Mouse (Mus musculus): ENCODE measurements at regions not wholly inside any gene's neighbourhood (a gene's known extent, or its start where the extent isn't known, plus 50 kb on each side); places are given as distances from the start of the nearest gene placed in this dataset.
A peak's percentile ranks its signal among the peaks of the same experiment; 100 is the strongest.

DNA sequence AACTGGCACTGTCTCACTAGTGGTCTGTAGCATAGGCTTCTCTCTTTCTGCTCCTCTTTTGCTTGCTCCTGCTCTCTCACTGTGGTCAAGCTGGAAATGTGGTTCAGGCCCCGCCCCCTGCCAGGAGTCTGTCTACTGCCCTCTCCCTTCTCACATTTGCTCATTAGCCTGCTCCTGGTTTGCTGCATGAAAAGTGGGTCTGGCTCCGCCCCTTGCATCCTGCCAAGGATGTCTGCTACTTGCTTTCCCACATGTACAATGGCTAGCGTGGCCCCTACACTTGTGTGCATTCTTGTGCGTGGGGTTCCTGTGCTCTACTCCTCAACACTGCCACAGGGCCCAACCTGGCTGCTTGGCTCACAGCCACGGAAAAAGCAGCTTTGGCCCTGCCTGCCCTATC is 326.7 kb upstream of the Chrm3 start:
- WGBS: 77% methylated on average over 5 of the region's 5 CpGs
- no peak for ATAC-seq (ENCODE audit: insufficient read depth, low FRiP score, low TSS enrichment)

GRCm38 (mm10) chr13:10654086-10654422 is 293.4 kb upstream of the Chrm3 start:
- Histone ChIP-seq H3K9me3 (ENCODE audit: control insufficient read depth, low read length) (no peaks in the 10 kb centered on the region), H3K4me3 (ENCODE audit: low read depth, low read length) (no peak overlapping the region), H3K9ac (ENCODE audit: low read length) (no peak overlapping the region), H3K36me3 (ENCODE audit: control insufficient read depth, insufficient read depth, low read length) (no peaks in the 10 kb centered on the region), H3K27me3 (ENCODE audit: control insufficient read depth, insufficient read depth, low read length) (no peaks in the 10 kb centered on the region), H3K4me1 (ENCODE audit: control insufficient read depth, insufficient read depth, low read length) (no peaks in the 10 kb centered on the region), H3K4me2 (ENCODE audit: low read depth) (no peak overlapping the region), H3K27ac (ENCODE audit: low read depth, low read length) (no peak overlapping the region)
- DNase-seq (ENCODE audit: low spot score) (no peak), ATAC-seq (ENCODE audit: insufficient read depth, low FRiP score, low TSS enrichment) (no peak)
- WGBS: 78% methylated on average over 2 of the region's 2 CpGs

More for the DNA sequence above, 326.7 kb upstream of the Chrm3 start:
- DNase-seq (ENCODE audit: low spot score): no peak
- no peaks in the 10 kb centered on the region for H3K27me3 ChIP-seq (ENCODE audit: control insufficient read depth, insufficient read depth, low read length)
- H3K36me3 ChIP-seq (ENCODE audit: control insufficient read depth, insufficient read depth, low read length): no peaks in the 10 kb centered on the region
- no peak overlapping the region for H3K4me2 ChIP-seq (ENCODE audit: low read depth)
- no peak overlapping the region for H3K9ac ChIP-seq (ENCODE audit: low read length)
- H3K4me1 ChIP-seq (ENCODE audit: control insufficient read depth, insufficient read depth, low read length): no peaks in the 10 kb centered on the region
- no peak overlapping the region for H3K27ac ChIP-seq (ENCODE audit: low read depth, low read length)
- H3K4me3 ChIP-seq (ENCODE audit: low read depth, low read length): no peak overlapping the region
- H3K9me3 ChIP-seq (ENCODE audit: control insufficient read depth, low read length): no peaks in the 10 kb centered on the region

GRCm38 (mm10) chr13:10653376-10654085 is 292.9 kb upstream of the Chrm3 start:
- ATAC-seq (ENCODE audit: insufficient read depth, low FRiP score, low TSS enrichment) (no peak), DNase-seq (ENCODE audit: low spot score) (no peak)
- Histone ChIP-seq H3K4me2 (ENCODE audit: low read depth) (no peak overlapping the region), H3K4me3 (ENCODE audit: low read depth, low read length) (no peak overlapping the region), H3K4me1 (ENCODE audit: control insufficient read depth, insufficient read depth, low read length) (no peaks in the 10 kb centered on the region), H3K36me3 (ENCODE audit: control insufficient read depth, insufficient read depth, low read length) (no peaks in the 10 kb centered on the region), H3K9ac (ENCODE audit: low read length) (no peak overlapping the region), H3K27me3 (ENCODE audit: control insufficient read depth, insufficient read depth, low read length) (no peaks in the 10 kb centered on the region), H3K9me3 (ENCODE audit: control insufficient read depth, low read length) (no peaks in the 10 kb centered on the region), H3K27ac (ENCODE audit: low read depth, low read length) (no peak overlapping the region)
- WGBS: 78% methylated on average over 9 of the region's 9 CpGs

DNA sequence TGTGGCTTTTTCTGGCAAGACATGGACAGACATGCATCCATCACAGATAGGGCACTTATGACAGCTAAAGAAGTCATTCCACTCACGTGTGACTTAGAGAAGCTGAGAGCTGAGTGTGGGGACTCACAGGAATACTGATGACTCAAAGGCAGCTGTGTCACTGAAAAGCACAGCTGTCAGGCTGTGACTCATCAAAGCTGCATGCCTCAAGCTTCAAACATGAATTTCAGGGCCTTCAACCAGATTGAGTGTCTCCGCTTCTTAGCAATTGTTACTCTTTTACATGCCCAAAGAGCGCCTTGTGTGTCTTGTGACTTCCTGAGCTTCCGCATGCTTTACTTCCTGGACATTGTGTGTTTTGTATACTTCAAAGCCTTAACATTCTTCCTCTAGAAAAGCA is 276.2 kb upstream of the Chrm3 start:
- H3K36me3 ChIP-seq (ENCODE audit: control insufficient read depth, insufficient read depth, low read length): no peaks in the 10 kb centered on the region
- DNase-seq (ENCODE audit: low spot score): peak; percentile 11
- no peaks in the 10 kb centered on the region for H3K9me3 ChIP-seq (ENCODE audit: control insufficient read depth, low read length)
- 84% methylated on average over 4 of the region's 4 CpGs for WGBS
- no peak for ATAC-seq (ENCODE audit: insufficient read depth, low FRiP score, low TSS enrichment)
- no peaks in the 10 kb centered on the region for H3K4me1 ChIP-seq (ENCODE audit: control insufficient read depth, insufficient read depth, low read length)
- no peak overlapping the region for H3K9ac ChIP-seq (ENCODE audit: low read length)
- no peak overlapping the region for H3K4me3 ChIP-seq (ENCODE audit: low read depth, low read length)
- H3K27me3 ChIP-seq (ENCODE audit: control insufficient read depth, insufficient read depth, low read length): no peaks in the 10 kb centered on the region
- no peak overlapping the region for H3K4me2 ChIP-seq (ENCODE audit: low read depth)
- H3K27ac ChIP-seq (ENCODE audit: low read depth, low read length): no peak overlapping the region

- no peak for ATAC-seq (ENCODE audit: insufficient read depth, low FRiP score, low TSS enrichment)
- Histone ChIP-seq H3K9ac (ENCODE audit: low read length) (no peak overlapping the region), H3K27ac (ENCODE audit: low read depth, low read length) (no peak overlapping the region), H3K27me3 (ENCODE audit: control insufficient read depth, insufficient read depth, low read length) (no peaks in the 10 kb centered on the region), H3K9me3 (ENCODE audit: control insufficient read depth, low read length) (no peaks in the 10 kb centered on the region), H3K36me3 (ENCODE audit: control insufficient read depth, insufficient read depth, low read length) (no peaks in the 10 kb centered on the region), H3K4me1 (ENCODE audit: control insufficient read depth, insufficient read depth, low read length) (no peaks in the 10 kb centered on the region), H3K4me2 (ENCODE audit: low read depth) (no peak overlapping the region), H3K4me3 (ENCODE audit: low read depth, low read length) (no peak overlapping the region)
- 79% methylated on average over 2 of the region's 2 CpGs for WGBS
- DNase-seq (ENCODE audit: low spot score): no peak
Observed at GRCm38 (mm10) chr13:10630467-10630866, 269.8 kb upstream of the Chrm3 start.

- DNase-seq (ENCODE audit: low spot score) (no peak), ATAC-seq (ENCODE audit: insufficient read depth, low FRiP score, low TSS enrichment) (no peak)
- no peaks in the 10 kb centered on the region for H3K9me3 ChIP-seq (ENCODE audit: control insufficient read depth, low read length)
- H3K27ac ChIP-seq (ENCODE audit: low read depth, low read length): no peak overlapping the region
- no peaks in the 10 kb centered on the region for H3K36me3 ChIP-seq (ENCODE audit: control insufficient read depth, insufficient read depth, low read length)
- no peak overlapping the region for H3K9ac ChIP-seq (ENCODE audit: low read length)
- no peak overlapping the region for H3K4me2 ChIP-seq (ENCODE audit: low read depth)
- no peaks in the 10 kb centered on the region for H3K27me3 ChIP-seq (ENCODE audit: control insufficient read depth, insufficient read depth, low read length)
- no peaks in the 10 kb centered on the region for H3K4me1 ChIP-seq (ENCODE audit: control insufficient read depth, insufficient read depth, low read length)
- no peak overlapping the region for H3K4me3 ChIP-seq (ENCODE audit: low read depth, low read length)
Observed at GRCm38 (mm10) chr13:10619661-10620060, 259.0 kb upstream of the Chrm3 start.

DNA sequence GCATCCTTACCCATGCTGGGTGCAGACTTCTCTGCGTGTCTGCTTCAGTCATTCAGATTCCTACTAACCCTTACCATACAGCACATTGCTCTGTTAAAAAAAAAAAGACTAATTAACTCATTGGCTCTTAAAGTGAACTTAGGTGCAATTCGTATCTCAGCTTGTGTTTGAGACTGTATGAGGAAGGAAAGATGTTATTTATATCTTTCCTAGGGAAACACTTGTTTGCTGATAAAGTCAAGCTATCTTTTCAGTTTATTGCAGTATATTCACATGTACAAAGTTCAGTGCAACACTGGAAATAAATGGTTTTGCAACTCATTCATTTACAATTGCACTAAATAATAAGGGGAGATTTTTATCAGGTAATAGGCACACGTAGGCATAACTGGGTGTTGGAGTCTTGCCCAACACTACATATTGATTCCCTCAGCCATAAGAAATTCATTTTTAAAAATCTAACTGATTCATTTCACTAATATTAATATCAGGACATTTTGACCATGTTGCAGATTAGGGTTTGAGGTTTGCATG is 257.8 kb upstream of the Chrm3 start:
- ATAC-seq (ENCODE audit: insufficient read depth, low FRiP score, low TSS enrichment) (no peak), DNase-seq (ENCODE audit: low spot score) (no peak)
- WGBS: 82% methylated on average over 3 of the region's 3 CpGs
- H3K27ac ChIP-seq (ENCODE audit: low read depth, low read length): no peak overlapping the region
- H3K4me2 ChIP-seq (ENCODE audit: low read depth): no peak overlapping the region
- no peaks in the 10 kb centered on the region for H3K9me3 ChIP-seq (ENCODE audit: control insufficient read depth, low read length)
- H3K4me3 ChIP-seq (ENCODE audit: low read depth, low read length): no peak overlapping the region
- H3K27me3 ChIP-seq (ENCODE audit: control insufficient read depth, insufficient read depth, low read length): no peaks in the 10 kb centered on the region
- no peaks in the 10 kb centered on the region for H3K4me1 ChIP-seq (ENCODE audit: control insufficient read depth, insufficient read depth, low read length)
- H3K9ac ChIP-seq (ENCODE audit: low read length): no peak overlapping the region
- no peaks in the 10 kb centered on the region for H3K36me3 ChIP-seq (ENCODE audit: control insufficient read depth, insufficient read depth, low read length)

DNA sequence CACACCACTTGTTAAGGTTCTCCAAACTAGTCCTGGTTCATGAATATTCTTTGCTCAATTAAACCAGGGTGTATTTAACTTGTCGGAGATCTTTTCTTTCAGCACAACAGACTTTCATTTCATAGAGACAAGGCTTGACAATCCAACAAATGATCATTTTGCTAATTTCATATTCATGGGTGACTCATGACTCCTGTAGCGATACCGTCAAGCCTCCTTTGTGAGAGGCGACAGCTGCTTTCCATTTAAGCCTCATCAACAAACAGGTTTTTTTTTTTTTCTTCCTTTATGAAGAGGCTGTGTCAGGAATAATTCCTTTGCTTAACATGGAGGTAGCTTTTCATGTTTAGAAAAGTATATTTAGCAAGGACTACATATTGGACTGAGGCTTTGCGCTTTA is 214.3 kb upstream of the Chrm3 start:
- no peaks in the 10 kb centered on the region for H3K27me3 ChIP-seq (ENCODE audit: control insufficient read depth, insufficient read depth, low read length)
- no peak for ATAC-seq (ENCODE audit: insufficient read depth, low FRiP score, low TSS enrichment)
- H3K27ac ChIP-seq (ENCODE audit: low read depth, low read length): no peak overlapping the region

DNA sequence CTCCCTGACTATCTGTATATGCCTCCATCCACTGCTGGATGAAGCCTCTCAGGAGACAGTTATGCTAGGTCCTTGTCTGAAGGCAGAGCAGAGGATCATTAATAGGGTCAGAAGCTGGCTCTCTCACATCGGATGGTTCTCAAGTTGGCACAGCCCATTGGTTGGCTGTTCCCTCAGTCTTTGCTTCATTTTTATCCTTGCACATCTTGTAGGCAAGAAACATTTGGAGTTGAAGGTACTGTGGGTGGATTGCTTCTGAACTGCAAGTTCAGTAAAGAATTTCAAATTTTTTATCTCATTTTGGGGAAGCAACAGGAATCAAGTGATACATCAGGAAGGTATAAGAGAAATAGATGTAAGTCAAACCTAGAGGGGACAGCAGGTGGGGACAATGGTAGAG is 206.2 kb upstream of the Chrm3 start:
- 89% methylated on average over 1 of the region's 1 CpGs for WGBS
- no peaks in the 10 kb centered on the region for H3K36me3 ChIP-seq (ENCODE audit: control insufficient read depth, insufficient read depth, low read length)
- no peak for DNase-seq (ENCODE audit: low spot score)
- no peaks in the 10 kb centered on the region for H3K27me3 ChIP-seq (ENCODE audit: control insufficient read depth, insufficient read depth, low read length)
- no peak overlapping the region for H3K9ac ChIP-seq (ENCODE audit: low read length)
- H3K27ac ChIP-seq (ENCODE audit: low read depth, low read length): no peak overlapping the region
- H3K4me3 ChIP-seq (ENCODE audit: low read depth, low read length): no peak overlapping the region
- H3K4me2 ChIP-seq (ENCODE audit: low read depth): no peak overlapping the region
- no peak for ATAC-seq (ENCODE audit: insufficient read depth, low FRiP score, low TSS enrichment)
- no peaks in the 10 kb centered on the region for H3K4me1 ChIP-seq (ENCODE audit: control insufficient read depth, insufficient read depth, low read length)
- no peaks in the 10 kb centered on the region for H3K9me3 ChIP-seq (ENCODE audit: control insufficient read depth, low read length)

More for the DNA sequence above, 214.3 kb upstream of the Chrm3 start:
- H3K4me3 ChIP-seq (ENCODE audit: low read depth, low read length): no peak overlapping the region
- DNase-seq (ENCODE audit: low spot score): no peak
- H3K36me3 ChIP-seq (ENCODE audit: control insufficient read depth, insufficient read depth, low read length): no peaks in the 10 kb centered on the region
- H3K9ac ChIP-seq (ENCODE audit: low read length): no peak overlapping the region
- H3K4me2 ChIP-seq (ENCODE audit: low read depth): no peak overlapping the region
- no peaks in the 10 kb centered on the region for H3K4me1 ChIP-seq (ENCODE audit: control insufficient read depth, insufficient read depth, low read length)
- 94% methylated on average over 5 of the region's 5 CpGs for WGBS
- H3K9me3 ChIP-seq (ENCODE audit: control insufficient read depth, low read length): no peaks in the 10 kb centered on the region

Data from neural tube, embryonic 11.5 days (tissue).